Comparison of ENCODE assay signal across 9 mouse cellular contexts in the genomic region with DNA sequence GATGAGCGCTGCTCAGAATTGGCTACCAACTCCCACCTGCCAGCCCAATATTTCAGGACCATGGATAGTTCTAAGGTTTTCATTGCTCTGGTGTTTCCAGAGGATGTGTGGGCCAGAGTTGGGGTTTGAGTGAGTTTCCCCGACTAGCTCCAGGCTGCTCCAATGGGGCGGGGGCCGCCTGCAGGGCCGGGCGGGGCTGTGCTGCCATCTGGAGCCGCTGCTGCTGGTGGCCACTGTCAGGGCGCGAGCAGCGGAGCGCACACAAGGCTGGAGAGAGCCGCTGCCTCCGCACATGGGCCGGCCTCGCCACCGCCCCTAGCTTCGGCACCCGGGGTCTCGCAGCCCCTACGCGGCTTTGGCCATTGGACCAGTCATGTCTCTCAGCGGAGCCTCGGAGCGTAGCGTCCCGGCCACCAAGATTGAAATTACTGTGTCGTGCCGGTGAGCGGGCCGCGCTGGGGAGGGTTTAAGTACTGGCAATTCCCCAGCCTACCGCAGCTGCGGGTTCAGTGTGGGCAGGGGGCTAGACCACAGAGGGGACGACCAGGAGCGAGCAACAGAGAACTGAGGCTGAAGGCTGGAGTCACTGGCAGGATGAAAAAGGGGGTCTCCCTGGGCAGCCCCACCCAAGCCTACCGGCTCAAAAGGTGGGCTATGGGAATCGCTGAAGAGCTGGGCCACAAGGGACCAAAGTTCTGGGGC. TPM values are rescaled to one million over a fixed set of nuclear protein-coding genes. Genes with fewer than 3 reads are reported as not detected.
DNase-seq lines count a peak whose midpoint lies in the region; ATAC-seq and TF ChIP-seq lines count a peak whose summit lies in the region.
"Had no signal": no experiment of that assay in that cellular context is flagged by ENCODE, and none has a peak within 500 bp of the region (broad histone marks: within the 10 kb centered on the region; RNA-seq: fewer than 3 reads in every experiment).

A gene (plus strand): TSS at position 207 of the 702 bp plus-strand sequence.

- WGBS in forebrain, embryonic 15.5 days = 2% methylated on average over 37 of the region's 37 CpGs
- WGBS in kidney, embryonic 15.5 days = 2% methylated on average over 37 of the region's 37 CpGs
- WGBS in small intestine, adult 2 months = 4% methylated on average over 37 of the region's 37 CpGs

- H3K4me1 ChIP-seq in forebrain, embryonic 15.5 days = peaks cover 15% of the 10 kb centered on the region
- H3K4me1 ChIP-seq in kidney, embryonic 15.5 days = peaks cover 16% of the 10 kb centered on the region
- peaks cover 5% of the 10 kb centered on the region for H3K4me1 ChIP-seq in small intestine, adult 2 months (ENCODE audit: control insufficient read depth, insufficient read depth, insufficient read length, low read length)

- H3K4me3 ChIP-seq in forebrain, embryonic 15.5 days = peak within 1 kb of the TSS; percentile 33
- peak within 1 kb of the TSS; percentile 22 for H3K4me3 ChIP-seq in kidney, embryonic 15.5 days (replicated peaks)
- peak within 1 kb of the TSS; percentile 25 for H3K4me3 ChIP-seq in small intestine, adult 2 months (ENCODE audit: low read depth, low read length)
- H3K4me3 ChIP-seq: megakaryocyte, embryonic 14.5 days had no signal

- H3K36me3 ChIP-seq in forebrain, embryonic 15.5 days = peaks cover 15% of the 10 kb centered on the region
- H3K36me3 ChIP-seq in kidney, embryonic 15.5 days = peaks cover 5% of the 10 kb centered on the region; the same call in 1 of the 2 replicates
- H3K36me3 ChIP-seq in small intestine, adult 2 months (ENCODE audit: control insufficient read depth, insufficient read depth, low read length) = peaks cover 4% of the 10 kb centered on the region; the same call in 1 of the 2 replicates

- H3K27me3 ChIP-seq in forebrain, embryonic 15.5 days = peaks cover 35% of the 10 kb centered on the region
- H3K27me3 ChIP-seq in kidney, embryonic 15.5 days = peaks cover 37% of the 10 kb centered on the region
- peaks cover 20% of the 10 kb centered on the region for H3K27me3 ChIP-seq in small intestine, adult 2 months (ENCODE audit: control insufficient read depth, insufficient read depth, low read length)

- no peaks in the 10 kb centered on the region for H3K9me3 ChIP-seq in forebrain, embryonic 15.5 days
- no peaks in the 10 kb centered on the region for H3K9me3 ChIP-seq in kidney, embryonic 15.5 days (replicated peaks)
- H3K9me3 ChIP-seq: megakaryocyte, embryonic 14.5 days had no signal

- TF ChIP-seq CTCF in small intestine, adult 2 months (IDR thresholded peaks at IDR 0.05; ENCODE audit: extremely low read depth, insufficient read length, insufficient replicate concordance, low read depth, low read length) = no peak

- ATAC-seq in forebrain, embryonic 15.5 days (replicated peaks) = peak; percentile 55; the same call in 1 of the 2 replicates
- ATAC-seq in kidney, embryonic 15.5 days (replicated peaks; ENCODE audit: low FRiP score) = peak; percentile 86

- no peak for TF ChIP-seq POLR2A in small intestine, adult 2 months (IDR thresholded peaks at IDR 0.05; ENCODE audit: low read depth, low read length)

- DNase-seq in left cerebral cortex, adult 18-20 months (ENCODE audit: low spot score in 2 of 2) = peak; percentile 54 to 64
- no peak for DNase-seq in left cerebral cortex, adult 11 months (ENCODE audit: low spot score)
- DNase-seq in cerebellum, adult 11 months = peak; percentile 37
- DNase-seq in lung, postnatal 36 days = peak; percentile 17
- no peak for DNase-seq in adrenal gland, postnatal 4 days (ENCODE audit: low spot score in 2 of 2)

- H3K9ac ChIP-seq in forebrain, embryonic 15.5 days (replicated peaks) = peak within 1 kb of the TSS; percentile 43
- no peak within 1 kb of the TSS for H3K9ac ChIP-seq in kidney, embryonic 15.5 days

- peak within 1 kb of the TSS; percentile 56 for H3K4me2 ChIP-seq in forebrain, embryonic 15.5 days (replicated peaks)
- peak within 1 kb of the TSS; percentile 50 for H3K4me2 ChIP-seq in kidney, embryonic 15.5 days

- no peak within 1 kb of the TSS for H3K27ac ChIP-seq in forebrain, embryonic 15.5 days (replicated peaks)
- no peak within 1 kb of the TSS for H3K27ac ChIP-seq in kidney, embryonic 15.5 days
- no peak within 1 kb of the TSS for H3K27ac ChIP-seq in small intestine, adult 2 months (ENCODE audit: insufficient read depth, low read depth, low read length)

RNA-seq across cellular contexts. Expression of the gene that starts here (rescaled TPM):
- total RNA-seq in left cerebral cortex, adult 18-20 months (2021) = 10 to 100 TPM; 67.8 to 89.1 TPM
- polyA plus RNA-seq in forebrain, embryonic 15.5 days (2015; fragmentation: Nextera tagmentation; extraction: Ambion mirVana) = 0.34 and 0.39 TPM in 2 replicates
- polyA plus RNA-seq in kidney, embryonic 15.5 days (2015; fragmentation: Nextera tagmentation; extraction: Ambion mirVana) = 0.05 and 0.18 TPM in 2 replicates
- polyA plus RNA-seq in small intestine, adult 2 months (2012; rRNA removed) = not detected in 2 replicates
- under 1 TPM; 0.45 to 0.62 TPM for total RNA-seq in adrenal gland, postnatal 4 days (2021)

Comparison
In these comparisons a context has a peak if more than half of its experiments do, and no peak if none do; other contexts are left out.
1. RNA of the gene that starts here (total RNA-seq): 67.8 to 89.1 TPM in left cerebral cortex, adult 18-20 months; 0.45 to 0.62 TPM in adrenal gland, postnatal 4 days; every median in the first group is over 10 times any median in the second.
2. DNase-seq: peak in left cerebral cortex, adult 18-20 months (2 of 2), cerebellum, adult 11 months (single experiment) and lung, postnatal 36 days (single experiment); none in left cerebral cortex, adult 11 months (single experiment) and adrenal gland, postnatal 4 days (0 of 2).
3. Peak in ATAC-seq, H3K4me3 ChIP-seq, H3K9ac ChIP-seq and H3K4me2 ChIP-seq in forebrain, embryonic 15.5 days; RNA of the gene not detected or under 1 TPM.
4. Peak in ATAC-seq, H3K4me3 ChIP-seq and H3K4me2 ChIP-seq in kidney, embryonic 15.5 days; RNA of the gene not detected or under 1 TPM.
5. Peak in every context shown above with its lines, with median percentiles within 50 percentile points of each other: H3K4me3 ChIP-seq.